Mouse (Mus musculus) testis, adult 2 months (tissue): ENCODE data around the gene Cox8c. TPM values are rescaled to one million over a fixed set of nuclear protein-coding genes. Genes with fewer than 3 reads are reported as not detected.

Experiments
- H3K27ac ChIP-seq: fragments of 200-500 bp; 2 replicates; pipeline ENCODE4 v1.5.1; 2012; ENCODE audit warnings: low read depth, low read length; ENCODE audit not compliant: control insufficient read depth, insufficient read depth
- H3K27me3 ChIP-seq: fragments of 200-500 bp; 2 replicates; pipeline ENCODE4 v1.6.1; 2012; ENCODE audit warnings: mild to moderate bottlenecking, low read length, moderate library complexity; ENCODE audit not compliant: control insufficient read depth, insufficient read depth
- H3K36me3 ChIP-seq: fragments of 200-500 bp; 2 replicates; pipeline ENCODE4 v1.6.1; 2012; ENCODE audit warnings: mild to moderate bottlenecking, low read length; ENCODE audit not compliant: control insufficient read depth, insufficient read depth
- H3K4me1 ChIP-seq: fragments of 200-500 bp; 2 replicates; pipeline ENCODE4 v1.6.1; 2012; ENCODE audit warnings: low read length; ENCODE audit not compliant: control insufficient read depth, insufficient read depth
- H3K4me3 ChIP-seq: fragments of 200-500 bp; 2 replicates; pipeline ENCODE4 v1.5.1; 2012; ENCODE audit warnings: low read depth, mild to moderate bottlenecking, low read length, moderate library complexity, mixed read lengths; ENCODE audit not compliant: control insufficient read depth
- CTCF ChIP-seq: fragments of 200-500 bp; IDR thresholded peaks from 2 replicates; pipeline ENCODE4 v1.5.1; 2012; ENCODE audit warnings: low read depth, mild to moderate bottlenecking, inconsistent platforms, low read length, moderate library complexity; ENCODE audit not compliant: control insufficient read depth, insufficient read depth, insufficient replicate concordance
- POLR2A ChIP-seq: fragments of 200-500 bp; IDR thresholded peaks from 2 replicates; pipeline ENCODE4 v1.6.1; 2012; ENCODE audit warnings: low read depth, mild to moderate bottlenecking, inconsistent platforms, low read length, moderate library complexity; ENCODE audit not compliant: control insufficient read depth
- polyA plus RNA-seq: library from polyadenylated mRNA; depleted of rRNA; stranded (reverse); fragments of >200 nt; gene quantifications from 2 replicates; pipeline ENCODE4 v1.2.3, GENCODE M21; 2012; rRNA removed

Cox8c gene
- polyA plus RNA-seq, 1 experiment = 485 TPM

DNA sequence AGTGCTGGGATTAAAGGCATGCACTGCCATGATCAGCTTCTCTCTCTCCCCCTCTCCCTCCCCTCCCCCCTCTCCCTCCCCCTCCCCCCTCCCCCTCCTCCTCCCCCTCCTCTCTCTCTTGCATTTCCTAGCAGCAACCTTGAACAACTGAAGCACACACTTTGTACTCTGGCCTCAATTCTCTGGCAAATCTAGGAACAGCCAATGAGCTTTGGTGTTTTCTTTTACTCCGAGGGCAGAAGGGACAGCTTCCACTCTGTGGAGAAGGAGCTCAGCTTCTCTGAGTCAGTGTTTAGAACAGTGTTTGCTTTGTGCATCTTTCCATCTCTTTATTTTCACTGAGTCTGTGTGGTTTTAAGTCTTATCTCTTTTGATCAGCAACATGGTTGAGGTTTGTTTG, 36.8 kb downstream of the Cox8c start:
- Histone ChIP-seq H3K4me3 (no peak overlapping the region), H3K4me1 (no peaks in the 10 kb centered on the region), H3K27me3 (no peaks in the 10 kb centered on the region), H3K36me3 (no peaks in the 10 kb centered on the region), H3K27ac (no peak overlapping the region)
- TF ChIP-seq CTCF = no peak
- TF ChIP-seq POLR2A = no peak

DNA sequence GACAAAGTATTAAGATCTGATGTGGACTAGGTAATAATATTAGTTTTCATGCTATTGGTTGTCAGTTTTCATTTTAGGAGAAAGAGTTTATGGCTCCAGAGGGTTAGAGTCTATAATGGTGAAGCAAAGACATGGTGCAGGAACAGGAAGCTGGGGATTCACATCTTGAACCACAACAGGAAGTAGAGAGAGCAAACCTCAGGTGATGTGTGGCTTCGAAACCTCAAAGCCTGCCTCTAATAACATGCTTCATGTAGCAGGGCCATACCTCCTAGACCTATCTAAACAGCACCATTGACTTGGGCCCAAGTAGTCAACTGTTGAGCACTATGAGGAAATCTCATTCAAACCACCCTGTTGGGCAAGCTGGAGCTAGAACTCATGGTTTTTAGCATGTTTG, 46.5 kb downstream of the Cox8c start:
- H3K27me3 ChIP-seq = peaks cover 4% of the 10 kb centered on the region; the same call in 1 of the 2 replicates
- TF ChIP-seq POLR2A = no peak
- no peak for TF ChIP-seq CTCF
- no peak overlapping the region for H3K27ac ChIP-seq
- H3K4me3 ChIP-seq = no peak overlapping the region
- H3K4me1 ChIP-seq = peaks cover 10% of the 10 kb centered on the region
- H3K36me3 ChIP-seq = no peaks in the 10 kb centered on the region

DNA sequence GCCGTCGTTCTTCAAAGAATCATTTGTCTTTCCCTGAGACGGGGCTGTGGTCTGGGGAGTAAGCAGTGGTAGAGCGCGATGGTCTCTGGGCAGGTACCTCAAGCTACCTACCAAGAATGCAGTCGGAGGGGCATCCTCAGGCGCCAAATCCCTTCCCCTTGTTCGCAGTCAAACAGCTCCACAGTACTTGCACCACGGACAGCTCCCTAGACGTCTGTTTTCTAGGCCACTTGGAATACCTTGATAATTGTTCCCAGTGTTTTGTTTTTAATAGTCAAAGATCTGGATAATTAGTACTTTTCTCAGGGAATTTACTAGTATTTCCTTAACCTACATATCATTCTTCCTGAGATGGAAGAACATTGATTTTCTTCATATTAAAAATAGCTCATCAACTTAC, 48.7 kb downstream of the Cox8c start:
- no peaks in the 10 kb centered on the region for H3K36me3 ChIP-seq
- H3K4me1 ChIP-seq = peaks cover 10% of the 10 kb centered on the region
- H3K27ac ChIP-seq = no peak overlapping the region
- TF ChIP-seq CTCF = no peak
- H3K4me3 ChIP-seq = no peak overlapping the region
- H3K27me3 ChIP-seq = peaks cover 4% of the 10 kb centered on the region; the same call in 1 of the 2 replicates

GRCm38 (mm10) chr12:102948778-102949394, 49.8 kb downstream of the Cox8c start, which contains the start of gene Unc79:
Gene Unc79 (plus strand): TSS chr12:102948859.
- Histone ChIP-seq H3K27me3 (peaks cover 4% of the 10 kb centered on the region; the same call in 1 of the 2 replicates), H3K36me3 (no peaks in the 10 kb centered on the region), H3K27ac (no peak within 1 kb of the TSS), H3K4me1 (peaks cover 10% of the 10 kb centered on the region), H3K4me3 (peak within 1 kb of the TSS; percentile 79)
- TF ChIP-seq POLR2A (no peak), CTCF (no peak)

DNA sequence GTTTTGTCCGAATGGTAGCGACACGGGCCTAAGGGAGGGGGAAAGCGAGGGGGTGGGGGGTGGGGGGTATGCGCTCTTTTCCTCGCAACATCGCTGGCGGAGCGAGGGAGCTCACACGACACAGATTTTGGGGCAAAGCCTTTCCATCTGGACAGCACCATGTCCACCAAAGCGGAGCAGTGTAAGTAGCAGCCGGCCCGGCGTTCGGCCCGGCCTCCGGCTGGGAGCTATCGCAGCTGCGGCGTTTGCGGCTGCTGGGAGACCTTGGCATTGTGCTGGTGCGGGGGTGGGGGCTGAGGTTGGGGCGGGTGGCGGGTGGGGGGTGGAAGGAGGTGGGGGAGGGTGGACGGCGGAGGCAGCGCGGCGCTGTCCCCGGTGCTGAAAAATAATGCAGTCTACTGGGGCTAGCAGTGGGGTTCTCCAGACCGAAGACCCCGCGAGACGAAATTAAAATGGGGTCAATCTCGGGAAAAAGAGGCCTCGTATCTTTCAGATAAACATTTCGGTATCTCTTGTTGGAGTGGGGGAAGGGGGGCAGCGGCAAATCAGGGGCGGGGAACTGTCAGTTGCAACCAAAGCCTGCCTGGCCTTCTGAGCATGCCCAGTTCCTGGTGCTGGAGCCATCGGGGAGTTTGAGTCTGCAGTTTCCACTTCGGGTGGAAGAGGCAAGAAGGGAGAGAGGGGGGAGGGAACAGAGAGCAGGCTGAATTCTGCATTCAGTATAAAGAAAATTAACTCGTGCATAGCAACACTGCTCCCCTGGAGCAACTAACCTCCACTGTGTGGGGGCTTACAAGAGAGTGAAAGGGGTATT, 50.5 kb downstream of the Cox8c start:
- H3K36me3 ChIP-seq = no peaks in the 10 kb centered on the region
- peak overlapping the region; percentile 79 for H3K4me3 ChIP-seq
- no peak for TF ChIP-seq POLR2A
- TF ChIP-seq CTCF = no peak
- H3K27me3 ChIP-seq = peaks cover 4% of the 10 kb centered on the region; the same call in 1 of the 2 replicates
- no peak overlapping the region for H3K27ac ChIP-seq
- peaks cover 10% of the 10 kb centered on the region for H3K4me1 ChIP-seq

Other genes starting within 250 kb of the Cox8c start
- 32.3 and 35.2 TPM in 2 replicates for gene Itpk1, start 194.4 kb upstream of the Cox8c start, polyA plus RNA-seq
- 7.9 and 8.8 TPM in 2 replicates for gene Moap1, start 155.7 kb upstream of the Cox8c start, polyA plus RNA-seq
- gene Tmem251, start 155.6 kb upstream of the Cox8c start, polyA plus RNA-seq = 0.90 and 1.1 TPM in 2 replicates
- gene Gm28051, start 141.6 kb upstream of the Cox8c start, polyA plus RNA-seq = 3.6 and 4.5 TPM in 2 replicates
- 11.0 and 11.2 TPM in 2 replicates for gene Gon7, start 141.5 kb upstream of the Cox8c start, polyA plus RNA-seq
- 44.5 and 47.2 TPM in 2 replicates for gene Ubr7, start 141.3 kb upstream of the Cox8c start, polyA plus RNA-seq
- 28.7 and 31.3 TPM in 2 replicates for gene Gm20604, start 140.6 kb upstream of the Cox8c start, polyA plus RNA-seq
- 21.5 and 21.9 TPM in 2 replicates for gene Btbd7, start 20.8 kb upstream of the Cox8c start, polyA plus RNA-seq
- gene Unc79, start 49.5 kb downstream of the Cox8c start, polyA plus RNA-seq = 1.2 and 2.0 TPM in 2 replicates